Mouse (Mus musculus): ENCODE results near the gene 4930522L14Rik.
"Not testable (repeated sequence)": the region's sequence is repeated elsewhere in the genome, so short reads cannot be mapped to it uniquely, and the experiment has no call there.

DNA sequence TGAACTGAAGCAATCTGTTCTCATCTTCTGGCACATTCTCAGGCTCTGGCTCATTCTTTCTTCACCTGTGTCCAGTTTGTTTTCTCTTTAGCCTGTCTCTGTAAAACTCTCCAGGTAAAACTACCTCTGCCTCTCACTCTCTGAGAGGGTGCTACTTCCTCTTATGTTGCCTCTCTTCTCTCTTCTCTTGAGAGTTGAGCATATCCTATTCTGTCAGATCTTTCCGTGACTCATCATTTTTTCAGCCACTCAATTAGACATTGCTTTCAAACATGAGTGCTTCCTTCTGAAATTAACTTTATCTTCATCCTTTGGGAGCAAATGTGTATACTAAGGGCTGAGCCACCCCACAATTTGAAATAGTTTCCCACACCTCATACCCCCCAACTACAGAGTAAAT is 6.6 kb downstream of the 4930522L14Rik start:
- TF ChIP-seq CTCF (IDR thresholded peaks at IDR 0.05); POLR2A (IDR thresholded peaks at IDR 0.05; ENCODE audit: insufficient read depth, low read depth, low read length): not testable (repeated sequence)

Data from heart, adult 2 months (tissue).